Mouse (Mus musculus): Measurements from ENCODE around the gene Gli2.

The Gli2 gene

GRCm38 (mm10) chr1:118799322-118800116 lies 253.9 kb downstream of the Gli2 start:
- no peak for DNase-seq (ENCODE audit: low spot score)

- DNase-seq (ENCODE audit: low spot score) = no peak
These were observed 257.8 kb downstream of the Gli2 start for GRCm38 (mm10) chr1:118795415-118796167.

GRCm38 (mm10) chr1:118789871-118790270 lies 263.5 kb downstream of the Gli2 start:
- DNase-seq (ENCODE audit: low spot score) = no peak

GRCm38 (mm10) chr1:118789468-118789867 lies 264.0 kb downstream of the Gli2 start:
- no peak for DNase-seq (ENCODE audit: low spot score)

GRCm38 (mm10) chr1:118788813-118789212 lies 264.6 kb downstream of the Gli2 start:
- DNase-seq (ENCODE audit: low spot score) = no peak

GRCm38 (mm10) chr1:118787486-118787885 lies 265.9 kb downstream of the Gli2 start:
- DNase-seq (ENCODE audit: low spot score) = no peak
